Mouse (Mus musculus) MEL (cell line): ENCODE measurements around the gene Gabrb3. TPM values are rescaled to one million over a fixed set of nuclear protein-coding genes. Genes with fewer than 3 reads are reported as not detected.

Experiments
- DNase-seq: peaks from one replicate; pipeline ENCODE4 v3.0.0; 2011; ENCODE audit warnings: low read depth, low spot score
- H3K27ac ChIP-seq: 2 replicates; pipeline ENCODE4 v1.5.1; 2012; ENCODE audit warnings: low read depth, mild to moderate bottlenecking, control low read depth, low read length, moderate library complexity; ENCODE audit not compliant: control insufficient read depth
- H3K27me3 ChIP-seq, 2 experiments: fragments of 150-350 bp in 1 of 2; sonication (generic) in 1 of 2; 2 replicates each; pipeline ENCODE4 v1.6.1; 2012; ENCODE audit warnings: low read length in 2 of 2, mild to moderate bottlenecking in 2 of 2, improper control_type of control experiment in 1 of 2, moderate library complexity in 1 of 2; ENCODE audit not compliant: insufficient read depth in 2 of 2, control insufficient read depth in 1 of 2
- H3K36me3 ChIP-seq, 2 experiments: 2 replicates each; pipeline ENCODE4 v1.6.1; 2012 to 2014; ENCODE audit warnings: low read length in 2 of 2, improper control_type of control experiment in 1 of 2, inconsistent platforms in 1 of 2, mild to moderate bottlenecking in 1 of 2; ENCODE audit not compliant: insufficient read depth in 2 of 2, control insufficient read depth in 1 of 2
- H3K4me1 ChIP-seq, 2 experiments: fragments of 150-350 bp in 1 of 2; sonication (generic) in 1 of 2; 2 replicates each; pipeline ENCODE4 v1.6.1; 2012; ENCODE audit warnings: low read length in 2 of 2, improper control_type of control experiment in 1 of 2, mild to moderate bottlenecking in 1 of 2; ENCODE audit not compliant: insufficient read depth in 2 of 2, control insufficient read depth in 1 of 2
- H3K4me3 ChIP-seq, 2 experiments: fragments of 150-350 bp in 1 of 2; sonication (generic) in 1 of 2; 2 replicates each; pipeline ENCODE4 v1.5.1; 2012; ENCODE audit warnings: low read depth in 2 of 2, low read length in 2 of 2, mild to moderate bottlenecking in 2 of 2, moderate library complexity in 2 of 2, control low read depth in 1 of 2, improper control_type of control experiment in 1 of 2; ENCODE audit not compliant: control insufficient read depth in 1 of 2, insufficient read depth in 1 of 2
- H3K79me2 ChIP-seq: 2 replicates; pipeline ENCODE4 v1.6.1; 2012; ENCODE audit warnings: mild to moderate bottlenecking, low read length, moderate library complexity; ENCODE audit not compliant: control insufficient read depth, poor library complexity, insufficient read depth
- H3K9ac ChIP-seq: 2 replicates; pipeline ENCODE4 v1.6.1; 2012; ENCODE audit warnings: low read depth, mild to moderate bottlenecking, control low read depth, low read length, moderate library complexity; ENCODE audit not compliant: control insufficient read depth, poor library complexity, severe bottlenecking
- H3K9me3 ChIP-seq: fragments of 150-350 bp; sonication (generic); replicated peaks from 2 replicates; pipeline ENCODE4 v1.6.1; 2012; ENCODE audit warnings: mild to moderate bottlenecking, low read length, improper control_type of control experiment, moderate library complexity; ENCODE audit not compliant: insufficient read depth
- CHD1 ChIP-seq: IDR thresholded peaks from 2 replicates; pipeline ENCODE4 v1.6.1; 2012; ENCODE audit warnings: low read depth, mild to moderate bottlenecking, inconsistent platforms, low read length, improper control_type of control experiment
- ELF1 ChIP-seq: IDR thresholded peaks from 2 replicates; pipeline ENCODE4 v1.6.1; 2014; ENCODE audit warnings: low read depth, mild to moderate bottlenecking, inconsistent platforms, low read length, improper control_type of control experiment, moderate library complexity
- EP300 ChIP-seq, 2 experiments: IDR thresholded peaks; 2 replicates each; pipeline ENCODE4 v1.6.1; 2011; ENCODE audit warnings: improper control_type of control experiment in 2 of 2, low read length in 2 of 2, low read depth in 1 of 2, mild to moderate bottlenecking in 1 of 2
- GABPA ChIP-seq: IDR thresholded peaks from 2 replicates; pipeline ENCODE4 v1.6.1; 2012; ENCODE audit warnings: low read depth, mild to moderate bottlenecking, inconsistent platforms, low read length, improper control_type of control experiment, moderate library complexity
- KAT2A ChIP-seq: conservative IDR thresholded peaks from 2 replicates; pipeline ENCODE4 v1.6.1; 2012; ENCODE audit warnings: low read depth, low read length, improper control_type of control experiment, inconsistent platforms
- MAFK ChIP-seq: IDR thresholded peaks from 2 replicates; pipeline ENCODE4 v1.6.1; 2011; ENCODE audit warnings: low read depth, mild to moderate bottlenecking, low read length, improper control_type of control experiment, borderline replicate concordance
- MAX ChIP-seq: IDR thresholded peaks from 2 replicates; pipeline ENCODE4 v1.6.1; 2011; ENCODE audit warnings: low read length, improper control_type of control experiment
- MYC ChIP-seq: IDR thresholded peaks from 2 replicates; pipeline ENCODE4 v1.6.1; 2011; ENCODE audit warnings: low read depth, mild to moderate bottlenecking, low read length, improper control_type of control experiment, moderate library complexity
- NELFE ChIP-seq: IDR thresholded peaks from 2 replicates; pipeline ENCODE4 v1.6.1; 2011; ENCODE audit warnings: low read depth, low read length, improper control_type of control experiment
- POLR2AphosphoS2 ChIP-seq: IDR thresholded peaks from 2 replicates; pipeline ENCODE4 v1.6.1; 2011; ENCODE audit warnings: low read length, improper control_type of control experiment
- SIN3A ChIP-seq: IDR thresholded peaks from 2 replicates; pipeline ENCODE4 v1.6.1; 2012; ENCODE audit warnings: low read length, improper control_type of control experiment, inconsistent platforms
- SMC3 ChIP-seq: IDR thresholded peaks from 2 replicates; pipeline ENCODE4 v1.6.1; 2011; ENCODE audit warnings: low read depth, low read length, improper control_type of control experiment
- TCF12 ChIP-seq: IDR thresholded peaks from 2 replicates; pipeline ENCODE4 v1.6.1; 2014; ENCODE audit warnings: low read depth, mild to moderate bottlenecking, inconsistent platforms, low read length, improper control_type of control experiment, moderate library complexity
- UBTF ChIP-seq: IDR thresholded peaks from 2 replicates; pipeline ENCODE4 v1.6.1; 2012; ENCODE audit warnings: low read depth, mild to moderate bottlenecking, inconsistent platforms, low read length, improper control_type of control experiment, moderate library complexity, borderline replicate concordance; ENCODE audit not compliant: insufficient read depth
- USF1 ChIP-seq: IDR thresholded peaks from 2 replicates; pipeline ENCODE4 v1.6.1; 2014; ENCODE audit warnings: low read depth, mild to moderate bottlenecking, inconsistent platforms, low read length, improper control_type of control experiment, moderate library complexity
- polyA plus RNA-seq, 2 experiments: library from polyadenylated mRNA; stranded (reverse) in 1 of 2; unstranded in 1 of 2; fragments of >175 nt in 1 of 2; fragments of >200 nt in 1 of 2; gene quantifications; 2 replicates each; pipeline versions ENCODE4 v1.2.1 to v1.2.4; 2012; ENCODE audit warnings: low replicate concordance in 2 of 2, low read depth in 1 of 2; ENCODE audit not compliant: insufficient read length in 2 of 2, insufficient read depth in 1 of 2, missing spikeins in 1 of 2
- total RNA-seq: library from RNA; depleted of rRNA; stranded (reverse); fragments of 300-350 nt; gene quantifications from 2 replicates; pipeline ENCODE4 v1.2.3, GENCODE M21; 2012

The Gabrb3 gene
- total and polyA plus RNA-seq, 3 experiments, result not detected

GRCm38 (mm10) chr7:57590451-57591248 lies 171.2 kb downstream of the Gabrb3 start:
- DNase-seq, result no peak
- Histone ChIP-seq H3K27ac (no peak overlapping the region), H3K4me1 (no peaks in the 10 kb centered on the region), H3K36me3 (no peaks in the 10 kb centered on the region), H3K9ac (no peak overlapping the region), H3K79me2 (no peaks in the 10 kb centered on the region), H3K27me3 (no peaks in the 10 kb centered on the region), H3K4me3 (no peak overlapping the region), H3K9me3 (no peaks in the 10 kb centered on the region)
- TF ChIP-seq ELF1 (no peak), CHD1 (no peak), NELFE (no peak), POLR2AphosphoS2 (no peak), MAX (no peak), KAT2A (no peak), MYC (no peak), SIN3A (no peak)

- Histone ChIP-seq H3K4me1 (no peaks in the 10 kb centered on the region), H3K79me2 (no peaks in the 10 kb centered on the region), H3K27ac (no peak overlapping the region), H3K4me3 (no peak overlapping the region), H3K27me3 (no peaks in the 10 kb centered on the region), H3K9ac (no peak overlapping the region), H3K9me3 (no peaks in the 10 kb centered on the region), H3K36me3 (no peaks in the 10 kb centered on the region)
- no peak for DNase-seq
- no peak for TF ChIP-seq UBTF
- TF ChIP-seq GABPA, result no peak
Observed at GRCm38 (mm10) chr7:57591249-57591577, 171.7 kb downstream of the Gabrb3 start.

- H3K79me2 ChIP-seq, result no peaks in the 10 kb centered on the region
- H3K4me3 ChIP-seq, result no peak overlapping the region
- no peak overlapping the region for H3K9ac ChIP-seq
- H3K36me3 ChIP-seq, result no peaks in the 10 kb centered on the region
- no peaks in the 10 kb centered on the region for H3K27me3 ChIP-seq
- no peak for TF ChIP-seq CHD1
- TF ChIP-seq TCF12, result no peak
- no peak for TF ChIP-seq USF1
- no peak for TF ChIP-seq MAFK
- TF ChIP-seq UBTF, result no peak
- TF ChIP-seq POLR2AphosphoS2, result no peak
- TF ChIP-seq SMC3, result no peak
- no peak for TF ChIP-seq EP300 (IDR thresholded peaks at IDR 0.05; ENCODE audit: low read depth in 1 of 2, low read length in 2 of 2)
- TF ChIP-seq SIN3A, result no peak
- H3K4me1 ChIP-seq, result no peaks in the 10 kb centered on the region
- no peak overlapping the region for H3K27ac ChIP-seq
- H3K9me3 ChIP-seq, result no peaks in the 10 kb centered on the region
- no peak for DNase-seq
Observed at GRCm38 (mm10) chr7:57591578-57592431, 172.3 kb downstream of the Gabrb3 start.
